Mouse (Mus musculus) cerebellum, adult 2 months (tissue): Measurements from ENCODE around the gene Krt25. TPM values are rescaled to one million over a fixed set of nuclear protein-coding genes. Genes with fewer than 3 reads are reported as not detected.

Experiments
- DNase-seq, 2 experiments: peaks; one replicate each; pipeline ENCODE4 v3.0.0; 2021
- H3K27ac ChIP-seq: fragments of 200-500 bp; 2 replicates; pipeline ENCODE4 v1.5.1; 2012; ENCODE audit warnings: low read length, control low read depth, inconsistent platforms; ENCODE audit not compliant: insufficient read depth
- H3K27me3 ChIP-seq: fragments of 200-500 bp; 2 replicates; pipeline ENCODE4 v1.6.1; 2012; ENCODE audit warnings: inconsistent platforms, mild to moderate bottlenecking, low read length, moderate library complexity; ENCODE audit not compliant: control insufficient read depth, insufficient read depth
- H3K4me1 ChIP-seq: fragments of 200-500 bp; 2 replicates; pipeline ENCODE4 v1.6.1; 2011; ENCODE audit warnings: low read length; ENCODE audit not compliant: control insufficient read depth, insufficient read depth
- H3K4me3 ChIP-seq: fragments of 200-500 bp; replicated peaks from 2 replicates; pipeline ENCODE3; 2011; ENCODE audit warnings: mild to moderate bottlenecking, low read depth, low read length, control low read depth; ENCODE audit not compliant: insufficient read depth
- CTCF ChIP-seq: fragments of 200-500 bp; IDR thresholded peaks from 2 replicates; pipeline ENCODE4 v1.5.1; 2011; ENCODE audit warnings: low read depth, mild to moderate bottlenecking, control low read depth, low read length, moderate library complexity, borderline replicate concordance; ENCODE audit not compliant: insufficient read depth
- POLR2A ChIP-seq: fragments of 200-500 bp; IDR thresholded peaks from 2 replicates; pipeline ENCODE4 v1.6.1; 2011; ENCODE audit warnings: low read length, control low read depth, borderline replicate concordance; ENCODE audit not compliant: insufficient read depth
- WGBS: fragments of 180-500 bp; shearing (Covaris S2); methylation state at CpG from one replicate; pipeline ENCODE4 v1.1.7; 2018; 5-methylcytosine and 5-hydroxymethylcytosine counted together
- polyA plus RNA-seq: library from polyadenylated mRNA; depleted of rRNA; stranded (reverse); fragments of >200 nt; gene quantifications from 2 replicates; pipeline ENCODE4 v1.2.3, GENCODE M21; 2012; rRNA removed

Gene Krt25
- polyA plus RNA-seq, 1 experiment = 7.0 TPM

GRCm38 (mm10) chr11:99276786-99277185 is 46.0 kb downstream of the Krt25 start:
- H3K4me3 ChIP-seq = no peak overlapping the region
- no peak for DNase-seq
- H3K27me3 ChIP-seq = no peaks in the 10 kb centered on the region
- WGBS = 53% methylated on average over 7 of the region's 7 CpGs
- H3K4me1 ChIP-seq = peaks cover 15% of the 10 kb centered on the region
- no peak for TF ChIP-seq CTCF
- TF ChIP-seq POLR2A = no peak
- no peak overlapping the region for H3K27ac ChIP-seq

GRCm38 (mm10) chr11:99275624-99276023 is 47.1 kb downstream of the Krt25 start:
- TF ChIP-seq POLR2A = no peak
- no peak for TF ChIP-seq CTCF
- no peak for DNase-seq
- H3K27ac ChIP-seq = no peak overlapping the region
- H3K4me3 ChIP-seq = no peak overlapping the region
- 92% methylated on average over 6 of the region's 6 CpGs for WGBS
- peaks cover 5% of the 10 kb centered on the region for H3K4me1 ChIP-seq
- H3K27me3 ChIP-seq = no peaks in the 10 kb centered on the region

DNA sequence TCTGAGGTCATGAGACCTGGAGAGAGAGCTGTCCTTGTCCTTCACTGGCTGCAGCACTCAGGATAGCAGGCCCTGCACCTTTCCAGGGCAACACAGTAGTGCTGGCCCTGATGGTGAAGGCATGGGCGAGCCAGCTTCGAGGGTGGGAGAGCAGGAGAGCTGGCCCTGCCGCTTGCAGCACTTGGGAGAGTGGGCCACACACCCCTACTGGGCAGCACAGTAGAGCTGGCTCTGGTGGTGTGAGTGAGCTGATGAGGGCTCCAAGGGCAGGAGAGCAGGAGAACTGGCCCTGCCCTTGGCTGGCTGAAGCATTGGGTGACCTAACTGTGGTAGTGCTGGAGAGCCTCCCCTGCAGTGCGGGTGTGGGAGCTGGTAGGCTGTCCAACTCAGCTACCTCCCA is 50.0 kb downstream of the Krt25 start:
- no peak overlapping the region for H3K27ac ChIP-seq
- 89% methylated on average over 4 of the region's 4 CpGs for WGBS
- TF ChIP-seq CTCF (no peak), POLR2A (no peak)
- H3K27me3 ChIP-seq = no peaks in the 10 kb centered on the region
- no peak for DNase-seq
- no peaks in the 10 kb centered on the region; the same call in 1 of the 2 replicates for H3K4me1 ChIP-seq
- H3K4me3 ChIP-seq = no peak overlapping the region

- H3K4me1 ChIP-seq = peaks cover 7% of the 10 kb centered on the region; the same call in 1 of the 2 replicates
- no peak for DNase-seq
- no peak overlapping the region for H3K27ac ChIP-seq
- no peaks in the 10 kb centered on the region for H3K27me3 ChIP-seq
- no peak overlapping the region for H3K4me3 ChIP-seq
- TF ChIP-seq POLR2A (no peak), CTCF (no peak)
- 78% methylated on average over 7 of the region's 7 CpGs for WGBS
Measured at GRCm38 (mm10) chr11:99269192-99269591, 53.6 kb downstream of the Krt25 start.

DNA sequence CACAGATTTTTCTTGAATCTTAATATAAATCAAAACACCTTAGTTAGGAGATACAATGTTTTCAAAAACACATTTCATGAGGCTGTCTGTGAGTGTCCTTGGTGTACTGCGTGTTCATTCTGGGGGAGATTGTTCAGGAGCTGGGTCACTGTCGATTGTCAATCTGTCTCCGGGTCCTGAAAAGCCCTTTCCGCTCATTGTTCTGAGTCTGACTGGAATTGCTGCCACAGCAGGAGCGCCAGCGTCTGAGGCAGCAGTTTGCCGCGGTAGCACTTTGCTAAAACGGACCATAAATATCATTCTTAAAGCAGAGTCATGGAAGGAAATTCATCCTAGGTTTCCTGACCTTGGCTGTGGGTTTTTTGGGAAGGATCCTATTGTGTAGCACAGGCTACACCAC is 57.0 kb downstream of the Krt25 start:
- Histone ChIP-seq H3K4me3 (no peak overlapping the region), H3K27me3 (no peaks in the 10 kb centered on the region), H3K27ac (peak overlapping the region; percentile 17; the same call in 1 of the 2 replicates), H3K4me1 (peaks cover 10% of the 10 kb centered on the region; the same call in 1 of the 2 replicates)
- WGBS = 23% methylated on average over 9 of the region's 9 CpGs
- DNase-seq = peak in 1 of 2 experiments; percentile 33
- TF ChIP-seq POLR2A (no peak), CTCF (no peak)

Other genes starting within 250 kb of the Krt25 start
- 0.18 and 0.25 TPM in 2 replicates for gene Tns4, start 233.6 kb downstream of the Krt25 start, polyA plus RNA-seq
- 0.11 and 0.30 TPM in 2 replicates for gene Ccr7, start 167.9 kb downstream of the Krt25 start, polyA plus RNA-seq
- 63.3 and 67.1 TPM in 2 replicates for gene Smarce1, start 91.9 kb downstream of the Krt25 start, polyA plus RNA-seq
- gene Krt222, start 78.9 kb downstream of the Krt25 start, polyA plus RNA-seq = 37.8 and 39.9 TPM in 2 replicates
- 0.44 and 0.65 TPM in 2 replicates for gene Krt24, start 37.7 kb downstream of the Krt25 start, polyA plus RNA-seq
- gene Krt26, start 15.0 kb upstream of the Krt25 start, polyA plus RNA-seq = 0.14 and 0.15 TPM in 2 replicates
- gene Krt27, start 28.2 kb upstream of the Krt25 start, polyA plus RNA-seq = not detected in 2 replicates
- gene Krt28, start 52.0 kb upstream of the Krt25 start, polyA plus RNA-seq = 2.5 and 2.6 TPM in 2 replicates
- gene Krt10, start 66.4 kb upstream of the Krt25 start, polyA plus RNA-seq = 11.9 and 12.6 TPM in 2 replicates
- gene Krt12, start 99.3 kb upstream of the Krt25 start, polyA plus RNA-seq = 0.11 TPM in 1 of 2 replicates, not detected in the other
- not detected in 2 replicates for gene Krt20, start 115.2 kb upstream of the Krt25 start, polyA plus RNA-seq
- 0.06 and 0.08 TPM in 2 replicates for gene Krt23, start 170.2 kb upstream of the Krt25 start, polyA plus RNA-seq
- not detected in 2 replicates for gene Krt39, start 198.4 kb upstream of the Krt25 start, polyA plus RNA-seq
- gene Krt40, start 220.2 kb upstream of the Krt25 start, polyA plus RNA-seq = not detected in 2 replicates
- gene Krtap3-3, start 227.9 kb upstream of the Krt25 start, polyA plus RNA-seq = not detected in 2 replicates
- gene Krtap3-2, start 233.9 kb upstream of the Krt25 start, polyA plus RNA-seq = not detected in 2 replicates
- gene Gm11939, start 236.5 kb upstream of the Krt25 start, polyA plus RNA-seq = not detected in 2 replicates
- gene Krtap3-1, start 243.7 kb upstream of the Krt25 start, polyA plus RNA-seq = not detected in 2 replicates